Mouse (Mus musculus) lung, adult 2 months (tissue): ENCODE results near the gene Vipas39.

ENCODE experiments used
- CTCF ChIP-seq: fragments of 200-500 bp; IDR thresholded peaks from 2 replicates; pipeline ENCODE4 v1.5.1; 2011; ENCODE audit warnings: mild to moderate bottlenecking, low read length, control low read depth; ENCODE audit not compliant: insufficient read depth
- POLR2A ChIP-seq: fragments of 200-500 bp; IDR thresholded peaks from 2 replicates; pipeline ENCODE4 v1.6.1; 2011; ENCODE audit warnings: low read depth, mild to moderate bottlenecking, control low read depth, low read length, borderline replicate concordance; ENCODE audit errors: extremely low read depth

DNA sequence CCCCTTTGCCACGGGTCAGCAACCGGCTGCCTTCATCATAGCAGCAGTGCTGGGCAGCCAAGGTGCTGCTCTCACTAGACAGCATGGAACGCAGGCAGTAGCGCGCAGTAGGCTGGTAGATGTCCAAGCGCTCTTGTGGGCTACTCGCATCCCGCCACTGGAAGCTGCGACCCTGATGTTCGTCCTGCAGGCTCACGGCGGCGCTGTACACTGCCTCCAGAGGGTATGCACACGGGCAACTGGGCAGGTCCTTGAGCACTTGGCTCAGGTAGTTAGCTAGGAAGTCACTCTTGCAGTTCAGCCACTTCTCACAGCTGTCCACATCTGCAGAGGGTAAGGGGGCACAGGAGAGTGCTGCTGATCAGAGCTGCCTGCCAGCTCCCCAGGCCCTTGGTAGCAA, 13.8 kb upstream of the Vipas39 start:
- TF ChIP-seq CTCF, result peak; percentile 31; the same call in 1 of the 2 replicates
- TF ChIP-seq POLR2A, result no peak
